Mouse (Mus musculus): Measurements from ENCODE around the gene Gm8871.
"Not testable (repeated sequence)": the region's sequence is repeated elsewhere in the genome, so short reads cannot be mapped to it uniquely, and the experiment has no call there.

The Gm8871 gene

DNA sequence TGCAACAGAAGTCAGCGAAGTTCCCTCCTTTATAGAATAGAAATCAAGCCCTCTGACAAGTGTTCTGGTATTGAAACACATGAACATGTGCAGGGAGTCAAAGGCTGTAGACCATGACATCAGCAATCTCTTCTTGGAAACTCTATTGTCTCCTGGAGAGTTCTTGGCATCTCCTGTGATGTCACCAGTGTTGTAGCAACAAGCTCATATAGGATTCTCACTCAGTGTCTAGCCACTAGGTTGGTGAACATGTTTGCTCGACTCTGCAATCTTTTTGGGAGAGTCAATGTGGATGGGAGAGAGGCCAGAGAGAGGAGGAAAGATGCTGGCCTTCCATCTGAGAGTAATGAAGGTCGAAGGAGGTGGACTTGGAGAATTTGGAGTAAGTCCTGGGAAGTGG, at the start of gene Gm8871, which contains the start of gene Gm8857:
Gm8871 (plus strand) TSS at position 301 of the 400 bp plus-strand sequence.
Gm8857 (plus strand) TSS at position 303 of the 400 bp plus-strand sequence.
- DNase-seq (ENCODE audit: low spot score) = not testable (repeated sequence)

DNA sequence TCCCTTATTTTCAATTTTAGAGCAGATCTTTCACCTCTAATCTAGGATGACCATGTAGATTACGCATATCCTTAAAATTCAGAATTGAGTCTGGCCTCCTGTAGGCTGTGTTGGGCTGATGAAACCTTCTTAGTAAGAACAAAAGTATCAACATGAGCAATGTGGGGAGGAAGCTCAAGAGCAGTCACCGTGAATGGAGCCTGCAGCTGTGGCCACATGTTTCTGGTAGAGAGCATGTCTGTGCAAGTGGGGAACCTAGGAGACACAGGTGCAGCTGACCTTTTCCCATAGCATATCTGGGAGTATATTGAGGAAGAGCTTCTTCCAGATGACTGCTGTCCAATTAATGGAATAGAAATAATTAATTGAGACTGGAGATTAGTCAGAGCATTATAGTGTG, 5.9 kb downstream of the Gm8871 start:
- not testable (repeated sequence) for DNase-seq (ENCODE audit: low spot score)

DNA sequence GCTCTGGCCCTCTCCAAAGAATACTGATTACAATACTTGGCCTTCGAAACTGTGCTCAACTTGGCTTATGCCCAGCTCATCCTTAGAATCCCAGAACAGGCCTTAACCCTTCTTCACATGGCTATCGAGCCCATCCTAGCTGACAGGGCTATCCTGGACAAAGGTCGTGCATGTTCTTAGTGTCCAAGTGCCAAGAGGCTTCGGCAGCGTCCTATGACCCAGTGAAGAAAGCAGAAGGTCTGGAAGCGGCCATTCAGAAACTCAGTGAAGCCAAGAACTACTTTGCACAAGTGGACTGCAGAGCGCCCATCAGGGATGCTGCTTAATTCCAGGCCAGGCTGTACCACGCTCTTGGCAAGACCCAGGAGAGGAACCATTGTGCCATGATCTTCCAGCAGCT, 10.5 kb downstream of the Gm8871 start:
- DNase-seq (ENCODE audit: low spot score) = not testable (repeated sequence)

Measured in yolk sac, embryonic 10.5 days (tissue).